Mouse (Mus musculus): ENCODE data around the gene Cyb5d1.

Cyb5d1 gene

GRCm38 (mm10) chr11:69415668-69416451, 20.4 kb upstream of the Cyb5d1 start:
- DNase-seq = peak; percentile 62 to 76

DNA sequence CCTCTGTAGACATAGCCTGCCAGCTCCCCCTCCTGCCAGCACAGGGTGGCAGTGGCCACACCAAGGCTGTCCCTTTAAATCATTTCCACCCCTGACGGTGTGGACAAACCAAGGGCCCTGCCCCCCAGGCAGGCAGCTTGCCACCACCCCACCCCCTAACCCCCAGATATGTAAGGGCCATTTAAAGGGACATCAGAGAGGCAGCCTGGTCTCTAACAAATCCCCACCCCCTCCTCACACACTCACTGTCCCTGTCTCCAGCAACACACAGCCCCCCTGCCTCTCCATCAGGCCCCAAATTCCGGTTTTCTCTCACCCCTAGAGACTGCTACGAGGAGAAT, 19.9 kb upstream of the Cyb5d1 start:
- DNase-seq = peak; percentile 77 to 82

DNA sequence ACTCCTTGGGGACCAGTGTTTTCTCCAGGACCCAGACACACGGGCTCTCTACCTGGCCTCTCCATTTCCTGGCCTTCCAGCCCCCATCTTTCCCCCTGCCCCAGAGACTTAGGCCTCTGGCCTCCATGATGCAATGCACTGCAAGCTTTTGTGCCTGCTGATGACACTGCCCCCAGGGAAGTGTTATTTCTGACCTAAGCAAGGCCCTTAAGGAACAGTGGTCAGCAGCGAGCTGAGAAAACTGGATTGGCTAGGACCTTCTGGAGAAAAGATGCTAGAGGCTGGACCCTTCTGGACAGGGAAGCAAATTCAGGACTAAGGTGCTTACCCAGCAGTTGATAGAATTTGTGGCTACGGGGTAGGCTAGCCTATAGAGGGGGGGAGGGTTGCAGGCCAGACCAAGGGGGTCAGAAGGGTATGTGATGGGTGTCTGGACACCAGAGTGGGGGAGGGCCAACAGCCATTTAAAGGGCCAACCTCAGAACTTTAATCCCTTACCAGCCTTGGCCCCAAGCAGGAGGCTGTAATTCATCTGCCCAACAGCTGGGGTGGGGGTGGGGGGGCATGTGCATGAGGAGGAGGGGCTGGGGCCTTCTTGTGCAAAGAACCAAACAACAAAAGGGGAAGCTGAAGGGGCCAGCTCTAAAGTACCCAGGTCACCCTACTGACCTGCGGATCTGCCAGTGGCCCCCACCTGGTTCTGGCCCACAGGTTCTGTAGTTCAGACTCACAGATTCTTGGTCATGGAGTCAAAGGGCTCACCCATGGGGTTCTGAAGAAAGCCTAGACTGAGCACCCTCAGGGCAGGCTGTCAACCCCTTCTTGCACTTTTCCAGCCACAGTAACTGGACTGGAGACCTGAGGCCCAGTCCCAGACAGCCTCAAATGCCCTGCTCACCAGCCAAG, 19.2 kb upstream of the Cyb5d1 start:
- DNase-seq = peak in 1 of 2 experiments; percentile 22

DNA sequence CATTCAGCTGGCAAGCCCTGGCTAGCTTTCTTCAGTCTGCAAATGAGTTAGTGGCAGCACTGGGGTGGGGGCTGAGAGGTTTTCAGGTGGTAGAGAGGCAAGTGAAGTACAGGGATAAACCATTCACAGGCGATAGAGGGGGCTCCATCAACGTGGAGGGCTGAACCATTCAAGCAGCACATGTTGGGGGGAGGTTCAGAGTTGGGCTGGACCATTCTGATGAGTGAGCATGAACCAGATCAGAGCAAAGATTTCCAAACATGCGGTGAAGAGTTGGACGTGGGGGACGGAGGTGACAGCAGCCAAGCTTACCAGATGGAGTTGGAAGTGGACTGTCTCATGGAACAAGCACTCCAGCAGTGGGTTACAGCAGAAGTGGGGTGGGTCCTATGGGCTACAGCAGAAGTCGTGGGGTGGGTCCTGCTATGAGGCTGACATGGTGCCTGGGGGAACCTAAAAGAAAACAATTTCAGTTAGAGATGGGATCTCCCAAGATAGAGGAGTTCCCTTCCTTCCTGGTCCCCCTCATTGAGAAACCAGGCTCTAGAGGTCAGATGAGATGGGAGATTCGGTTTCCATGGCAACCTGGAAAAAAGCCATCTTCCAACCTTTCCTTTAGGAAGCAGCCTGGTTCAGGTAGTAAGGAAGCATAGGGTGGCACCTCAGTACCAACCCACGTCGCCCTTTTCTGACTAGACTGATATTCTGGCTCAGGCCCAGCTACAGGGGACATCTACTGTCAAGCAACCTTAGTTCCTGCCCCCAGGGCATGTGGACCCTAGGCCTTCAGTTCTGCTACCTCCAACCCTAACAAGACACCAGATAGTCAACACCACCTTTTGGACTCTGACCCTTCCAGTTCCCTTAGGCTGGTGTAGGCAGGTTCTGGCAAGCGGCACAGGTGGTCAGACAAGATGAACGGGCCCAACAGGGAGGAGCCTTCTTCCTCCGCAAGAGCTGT, 18.1 kb upstream of the Cyb5d1 start, which contains the start of gene Kdm6b:
Kdm6b (minus strand) TSS at position 455 of the 961 bp plus-strand sequence.
- peak; percentile 77 to 79 for DNase-seq

DNA sequence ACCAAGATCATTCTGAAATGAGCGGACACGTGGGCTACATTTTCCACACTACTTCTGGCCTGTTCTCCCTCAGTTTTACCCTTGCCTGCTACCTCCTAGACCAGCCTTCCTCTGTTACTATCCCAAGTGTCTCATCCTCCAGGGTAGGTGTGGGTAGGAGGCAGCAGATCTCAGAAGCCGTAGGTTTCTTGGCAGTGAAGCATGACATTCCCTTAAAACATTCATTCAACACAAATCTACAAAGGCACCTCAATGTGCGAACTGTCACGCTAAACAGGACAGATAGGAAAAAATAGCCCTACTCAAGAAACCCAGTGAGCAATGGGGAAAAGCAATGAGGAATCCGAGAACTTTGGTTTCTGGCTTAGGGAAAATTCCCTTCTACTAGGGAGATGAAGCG, 17.1 kb upstream of the Cyb5d1 start:
- no peak for DNase-seq

DNA sequence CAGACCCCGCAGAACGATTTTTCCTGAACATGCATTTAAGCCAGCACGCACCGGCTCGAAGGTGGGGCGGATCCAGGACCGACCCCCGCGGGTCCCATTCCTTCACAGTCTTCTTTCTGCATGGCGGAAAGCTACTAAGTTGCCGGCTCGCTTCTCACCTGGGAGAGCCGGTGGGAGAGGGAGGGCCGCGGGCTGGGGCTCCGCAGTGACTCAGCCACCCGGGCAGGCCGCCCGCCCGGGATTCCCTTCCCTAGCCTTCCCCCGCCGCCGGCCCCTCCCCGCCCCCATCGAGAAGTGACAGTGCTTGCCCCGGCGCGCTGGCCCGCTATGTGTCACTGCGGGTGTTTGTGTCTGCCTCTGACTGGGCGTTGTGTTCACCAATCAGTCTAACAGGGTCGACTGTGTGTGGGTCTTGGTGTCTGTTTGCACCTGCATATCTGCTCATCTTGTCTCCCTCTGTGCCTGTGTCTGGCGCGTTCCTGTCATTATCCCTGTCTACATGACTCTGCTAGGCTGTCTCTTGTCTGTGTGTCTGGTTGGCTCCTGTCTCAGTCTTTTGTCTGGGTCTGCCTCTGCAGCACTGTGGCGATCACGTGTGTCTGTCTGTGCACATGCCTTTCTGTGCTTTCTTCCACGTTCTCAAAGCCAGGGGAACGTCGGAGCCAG, 16.2 kb upstream of the Cyb5d1 start:
- DNase-seq = peak; percentile 60 to 71

DNA sequence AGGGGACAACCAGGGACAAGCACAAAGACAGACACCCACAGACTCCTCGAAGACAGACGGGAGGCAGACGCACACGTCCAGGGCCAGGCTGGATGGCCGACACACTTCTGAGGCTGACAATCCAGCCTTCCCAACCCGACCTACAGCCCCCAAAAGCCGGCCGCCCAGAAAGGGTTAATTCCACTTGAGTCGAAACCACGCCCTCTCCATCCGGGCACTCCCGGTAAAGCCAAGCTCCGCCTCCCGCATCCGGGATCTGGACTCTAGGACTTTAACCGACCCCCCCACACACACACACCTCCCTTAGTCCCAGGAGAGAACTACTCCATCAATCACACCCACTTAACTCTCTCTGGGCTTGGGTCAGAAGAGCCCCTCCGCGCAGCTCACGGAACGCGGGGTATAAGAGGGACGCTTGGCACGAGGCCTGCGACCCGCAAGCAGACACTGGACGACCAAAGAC, 15.7 kb upstream of the Cyb5d1 start:
- peak; percentile 94 for DNase-seq

- peak in 1 of 2 experiments; percentile 36 for DNase-seq
Observed at GRCm38 (mm10) chr11:69410310-69411072, 15.1 kb upstream of the Cyb5d1 start.

- no peak for DNase-seq
Observed at GRCm38 (mm10) chr11:69410045-69410309, 14.5 kb upstream of the Cyb5d1 start.

DNA sequence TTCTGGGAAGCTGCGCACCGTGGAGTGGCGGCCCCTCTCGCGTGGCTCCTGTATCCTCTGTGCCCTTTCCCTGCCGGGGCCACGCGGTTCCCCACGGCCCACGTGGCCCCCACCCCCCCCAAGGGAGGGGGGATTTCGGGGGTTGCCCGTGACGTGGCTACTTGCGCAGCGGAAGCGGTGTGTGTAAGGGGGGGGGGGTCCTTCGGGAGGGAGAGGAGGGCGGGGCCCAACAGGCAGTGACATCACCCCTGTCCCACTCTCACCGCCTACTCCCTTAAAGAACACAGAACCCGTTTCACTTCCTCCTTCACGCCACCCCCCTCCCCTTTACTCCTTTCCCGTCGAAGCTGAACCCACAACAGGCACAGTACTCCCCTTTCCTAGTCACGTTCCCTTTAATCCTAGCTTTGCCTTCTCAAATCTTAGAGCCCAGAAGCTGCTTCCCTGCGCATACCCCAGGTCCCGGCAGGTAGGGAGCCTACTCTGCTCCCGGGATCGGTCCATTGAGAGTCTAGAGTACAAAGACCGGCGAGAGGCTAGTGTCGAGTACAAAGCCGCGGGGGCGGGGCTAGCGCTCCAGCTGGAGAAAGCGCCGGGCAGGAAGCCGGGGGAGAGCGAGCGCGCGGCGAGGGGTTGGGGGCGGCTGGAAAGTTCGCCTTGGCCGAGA, 14.1 kb upstream of the Cyb5d1 start:
- DNase-seq = peak; percentile 74 to 80

GRCm38 (mm10) chr11:69408541-69409377, 13.3 kb upstream of the Cyb5d1 start:
- DNase-seq = peak; percentile 83 to 90

- DNase-seq = no peak
Observed at GRCm38 (mm10) chr11:69407724-69408004, 12.2 kb upstream of the Cyb5d1 start.

DNA sequence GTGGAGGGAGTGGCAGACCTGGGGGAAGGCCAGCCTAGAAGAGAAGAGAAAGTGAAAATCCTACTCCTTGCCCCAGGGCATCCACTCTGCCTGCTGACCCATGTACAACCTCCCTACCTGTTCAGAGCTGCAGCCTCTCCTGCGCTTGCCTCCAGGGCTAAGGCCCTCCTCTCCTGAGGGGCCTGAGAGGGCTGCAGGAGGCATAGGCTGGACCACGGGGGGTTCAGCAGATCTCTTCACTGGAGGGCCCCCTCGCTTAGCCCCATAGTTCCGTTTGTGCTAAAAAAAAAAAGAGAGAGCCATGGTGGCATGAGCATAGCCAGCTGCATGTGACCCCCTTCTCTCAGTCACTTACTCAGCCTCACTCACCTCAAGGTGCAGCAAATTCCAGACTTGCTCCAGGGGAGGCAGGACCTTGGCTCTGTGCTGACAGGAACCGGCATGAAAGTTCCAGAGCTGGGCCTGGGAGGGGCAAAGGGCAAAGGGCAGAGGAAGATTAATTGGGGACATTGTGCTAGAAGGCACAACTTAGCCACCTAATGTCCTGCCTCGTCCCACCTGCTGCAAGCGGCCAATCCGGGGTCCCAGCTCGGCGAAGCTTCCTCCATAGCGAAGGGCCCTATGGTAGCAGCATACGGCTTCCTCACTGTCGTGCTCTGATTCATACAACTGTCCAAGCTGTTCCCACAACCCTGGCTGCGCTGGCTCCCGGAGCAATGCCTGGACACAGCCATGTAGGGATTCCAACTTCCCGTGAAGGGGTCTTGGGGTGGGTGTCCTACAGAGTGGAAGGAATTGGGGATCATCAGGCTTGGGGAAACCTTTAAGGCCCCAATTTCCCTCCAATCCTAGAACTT, 11.7 kb upstream of the Cyb5d1 start:
- peak; percentile 17 to 22 for DNase-seq

DNA sequence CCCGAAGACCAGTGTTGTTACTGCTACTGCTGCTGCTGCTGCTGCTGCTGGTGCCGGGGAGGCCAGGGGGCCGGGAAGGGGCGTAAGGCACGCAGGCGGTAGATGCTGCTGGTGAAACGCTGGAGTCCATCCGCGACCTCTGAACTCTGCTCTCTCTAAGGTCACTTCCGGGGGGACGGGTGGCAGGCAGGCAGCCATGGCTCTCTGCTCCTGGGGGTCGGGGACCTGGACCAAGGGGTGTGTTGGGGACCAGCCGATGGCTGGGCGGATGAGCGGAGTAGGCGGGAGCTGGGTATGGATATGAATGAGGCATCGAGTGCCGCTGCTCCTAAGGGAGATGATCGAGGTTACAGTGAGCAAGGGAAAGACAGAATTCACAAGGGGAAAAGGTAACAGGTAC, 10.9 kb upstream of the Cyb5d1 start:
- peak in 1 of 2 experiments; percentile 12 for DNase-seq

GRCm38 (mm10) chr11:69405397-69406200, 10.2 kb upstream of the Cyb5d1 start:
- peak in 1 of 2 experiments; percentile 4 for DNase-seq

- DNase-seq = no peak
Observed at GRCm38 (mm10) chr11:69404595-69405396, 9.4 kb upstream of the Cyb5d1 start.
